Comparison of ENCODE assay signal across 11 mouse cellular contexts in the genomic region with DNA sequence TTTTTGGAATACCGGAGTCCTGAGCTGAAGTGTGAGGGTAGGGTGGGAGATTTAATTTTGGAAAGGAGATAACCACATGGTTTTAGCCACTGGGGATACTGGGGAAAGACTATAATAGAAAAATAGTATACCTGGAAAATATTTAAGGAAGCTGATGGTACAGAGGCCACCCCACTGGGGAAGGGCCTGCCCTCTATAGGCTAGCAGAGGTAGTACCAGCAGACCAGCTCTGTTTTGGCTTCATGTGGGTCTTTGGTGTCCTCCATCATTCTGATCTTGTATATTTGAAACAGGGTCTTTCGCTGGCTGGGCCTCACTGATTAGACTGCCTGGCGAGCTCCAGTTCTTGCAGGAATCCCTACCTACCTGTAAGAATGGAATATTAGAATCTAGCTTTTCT. TPM values are rescaled to one million over a fixed set of nuclear protein-coding genes. Genes with fewer than 3 reads are reported as not detected.
DNase-seq lines count a peak whose midpoint lies in the region; ATAC-seq lines count a peak whose summit lies in the region.
"Had no signal": no experiment of that assay in that cellular context is flagged by ENCODE, and none has a peak within 500 bp of the region (broad histone marks: within the 10 kb centered on the region; RNA-seq: fewer than 3 reads in every experiment).

No protein-coding gene starts in this region.

- no peak overlapping the region for H3K4me2 ChIP-seq in kidney, embryonic 16.5 days (replicated peaks; ENCODE audit: low read depth, low read length)

- peak; percentile 54 to 58 for DNase-seq in cerebellum, adult 18-20 months
- DNase-seq in cerebellum, adult 11-12 months = no peak
- peak; percentile 14 to 39 for DNase-seq in kidney, postnatal 36 days
- DNase-seq in A20 (ENCODE audit: low read depth, low spot score) = peak; percentile 27
- peak; percentile 62 for DNase-seq in cerebellum, adult 9-10 months
- no peak for DNase-seq in Muller cell, postnatal 12 days (ENCODE audit: inconsistent ontology term)
- DNase-seq in right cerebral cortex, postnatal 14 days = no peak
- DNase-seq: embryo, embryonic 11 days; heart, adult 11 months had no signal

- no peak overlapping the region for H3K27ac ChIP-seq in kidney, embryonic 16.5 days (ENCODE audit: low read length)
- H3K27ac ChIP-seq: limb, embryonic 10.5 days had no signal

- ATAC-seq in kidney, embryonic 16.5 days (ENCODE audit: low FRiP score, low TSS enrichment) = no peak

- H3K4me3 ChIP-seq in kidney, embryonic 16.5 days (ENCODE audit: low read length) = no peak overlapping the region
- H3K4me3 ChIP-seq: limb, embryonic 10.5 days had no signal

- H3K4me1 ChIP-seq in kidney, embryonic 16.5 days (ENCODE audit: insufficient read depth, low read length) = no peaks in the 10 kb centered on the region
- H3K4me1 ChIP-seq: limb, embryonic 10.5 days had no signal

- WGBS in kidney, embryonic 16.5 days = 76% methylated on average over 3 of the region's 3 CpGs

- no peak overlapping the region for H3K9ac ChIP-seq in kidney, embryonic 16.5 days (replicated peaks; ENCODE audit: low read length)

- no peaks in the 10 kb centered on the region for H3K9me3 ChIP-seq in kidney, embryonic 16.5 days (ENCODE audit: low read length)
- H3K9me3 ChIP-seq: limb, embryonic 10.5 days had no signal

- no peaks in the 10 kb centered on the region for H3K36me3 ChIP-seq in kidney, embryonic 16.5 days (ENCODE audit: insufficient read depth, low read length)
- H3K36me3 ChIP-seq: limb, embryonic 10.5 days had no signal

- no peaks in the 10 kb centered on the region for H3K27me3 ChIP-seq in kidney, embryonic 16.5 days (ENCODE audit: insufficient read depth, low read length)

RNA-seq across cellular contexts. Expression of a gene that starts 24.0 kb away (rescaled TPM):
- polyA plus RNA-seq in kidney, embryonic 16.5 days (2015; fragmentation: Nextera tagmentation; extraction: Ambion mirVana) = 45.8 and 53.9 TPM in 2 replicates

Comparison
In these comparisons a context has a peak if more than half of its experiments do, and no peak if none do; other contexts are left out.
1. DNase-seq: peak in cerebellum, adult 18-20 months (2 of 2), kidney, postnatal 36 days (2 of 2), A20 (single experiment) and cerebellum, adult 9-10 months (single experiment); none in cerebellum, adult 11-12 months (single experiment), Muller cell, postnatal 12 days (single experiment) and right cerebral cortex, postnatal 14 days (single experiment).